Mouse (Mus musculus) cerebellum, postnatal 4 days (tissue): ENCODE measurements around the gene Klhdc3.

Experiments
- DNase-seq, 2 experiments: peaks; one replicate each; pipeline ENCODE4 v3.0.0; 2022; ENCODE audit warnings: low spot score in 2 of 2, mixed read lengths in 1 of 2

Klhdc3 gene

GRCm38 (mm10) chr17:46680760-46681373, at the start of gene Klhdc3:
Gene Klhdc3, minus strand, starts transcription at chr17:46680914.
- peak; percentile 97 for DNase-seq

GRCm38 (mm10) chr17:46728904-46729318, 48.2 kb upstream of the Klhdc3 start, which contains the start of gene Gnmt:
Gene Gnmt, minus strand, starts transcription at chr17:46729168.
- peak in 1 of 2 experiments; percentile 41 for DNase-seq

- DNase-seq: no peak
Observed at GRCm38 (mm10) chr17:46728496-46728895, 47.8 kb upstream of the Klhdc3 start.

GRCm38 (mm10) chr17:46728021-46728420, 47.3 kb upstream of the Klhdc3 start:
- no peak for DNase-seq

DNA sequence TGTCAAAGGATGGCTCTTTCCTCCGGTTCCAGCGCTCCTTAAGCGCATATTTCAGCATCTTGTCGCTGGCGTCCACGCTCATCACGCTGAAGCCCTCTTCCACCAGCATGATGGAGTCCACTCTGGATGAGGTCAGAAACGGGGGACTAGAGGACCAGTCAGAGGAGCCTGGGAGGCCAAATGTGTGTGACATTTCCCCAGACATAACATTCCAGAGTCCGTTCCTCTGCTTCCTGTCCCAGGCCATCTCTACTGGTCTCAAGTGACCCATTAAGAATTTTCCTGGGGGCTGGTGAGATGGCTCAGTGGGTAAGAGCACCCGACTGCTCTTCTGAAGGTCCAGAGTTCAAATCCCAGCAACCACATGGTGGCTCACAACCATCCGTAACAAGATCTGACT, 46.6 kb upstream of the Klhdc3 start:
- no peak for DNase-seq

DNA sequence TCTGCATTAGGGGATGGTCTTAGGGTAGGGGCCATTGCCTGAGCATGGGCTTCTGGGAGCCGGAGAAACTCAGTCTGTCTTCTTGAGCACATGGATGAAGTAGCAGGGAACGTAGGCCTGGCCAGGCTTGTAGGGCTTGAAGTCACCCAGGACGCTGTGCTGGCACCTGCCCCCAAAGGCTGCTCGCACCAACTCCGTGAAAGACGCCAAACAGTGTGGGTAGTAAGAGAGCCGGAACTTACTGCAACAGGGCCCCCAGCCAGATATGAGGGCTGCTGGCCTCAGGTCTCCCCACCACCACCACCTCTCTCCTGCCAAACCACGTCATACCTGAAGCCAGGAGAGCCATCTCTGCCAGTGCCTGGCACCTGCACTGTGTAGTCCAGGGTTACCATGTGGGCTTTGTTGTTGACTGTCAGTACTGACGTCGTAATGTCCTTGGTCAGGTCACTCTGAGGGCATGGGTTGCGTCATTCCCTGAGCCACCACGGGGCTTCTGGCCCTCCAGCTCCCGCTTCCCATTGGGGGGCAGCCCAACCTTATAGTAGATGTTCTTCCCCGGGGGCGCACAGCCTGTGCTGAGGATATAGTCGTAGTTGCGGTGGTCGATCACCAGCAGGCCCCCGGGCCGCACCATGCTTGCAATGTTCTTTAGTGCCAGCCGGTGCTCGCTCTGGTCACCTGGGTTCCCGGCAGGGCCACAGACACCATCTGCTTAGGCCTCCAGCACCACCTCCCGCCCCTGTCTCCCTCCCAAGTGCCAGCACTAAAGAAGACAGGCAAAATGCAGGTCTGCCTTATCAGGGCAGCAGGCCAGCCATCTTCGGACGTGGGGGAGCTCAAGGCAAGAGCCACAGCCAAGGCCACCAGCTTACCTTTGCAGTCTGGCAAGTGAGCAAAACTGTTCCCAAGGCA, 45.3 kb upstream of the Klhdc3 start:
- no peak for DNase-seq

DNA sequence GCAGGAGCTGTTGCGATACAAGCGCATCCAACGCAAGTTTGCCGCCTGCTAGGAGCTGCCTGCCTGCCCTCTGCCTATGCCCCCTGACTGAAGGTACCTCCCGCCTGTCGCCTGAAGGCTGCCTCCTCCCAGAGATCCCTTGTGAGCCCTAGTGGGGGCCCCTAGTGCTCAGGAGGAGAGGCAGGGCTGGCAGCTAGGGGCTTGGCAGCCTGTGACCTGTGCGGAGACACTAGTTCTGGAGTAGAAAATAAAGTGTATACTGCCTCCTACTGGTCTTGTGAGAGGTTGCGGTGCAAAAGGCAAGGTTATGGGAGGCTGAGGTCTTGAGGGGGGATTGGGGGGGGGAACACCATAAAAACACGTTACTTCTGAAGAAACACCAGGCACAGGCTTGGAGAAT, 44.6 kb upstream of the Klhdc3 start:
- DNase-seq: no peak

DNA sequence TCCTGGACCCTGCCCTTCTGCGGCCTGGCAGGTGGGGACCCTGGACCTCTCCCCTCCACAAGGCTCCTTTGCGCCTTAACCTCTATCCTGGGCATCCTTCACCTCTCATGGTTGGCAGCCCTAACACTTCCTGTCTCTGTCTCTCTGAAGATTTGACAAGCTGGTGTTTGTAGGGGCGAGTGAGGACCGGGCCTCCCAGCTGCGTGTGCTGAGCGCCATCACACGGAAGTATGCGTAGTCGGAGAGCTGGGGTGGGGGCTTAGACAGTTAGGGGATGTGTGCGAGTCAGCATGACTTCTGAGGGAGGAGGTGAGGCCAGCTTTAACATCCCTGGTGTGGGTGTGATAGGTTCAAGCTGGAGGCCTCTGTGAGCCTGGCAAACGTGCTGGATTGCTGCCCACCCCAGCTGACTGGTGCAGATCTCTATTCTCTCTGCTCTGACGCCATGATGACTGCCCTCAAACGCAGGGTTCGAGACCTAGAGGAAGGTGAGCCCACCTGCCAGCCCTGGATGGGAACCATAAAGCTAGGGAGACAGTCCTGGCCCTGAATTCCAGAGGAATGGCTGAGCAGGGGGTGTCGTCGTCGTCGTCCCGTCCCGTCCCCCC, 43.9 kb upstream of the Klhdc3 start:
- no peak for DNase-seq

- DNase-seq: no peak
Observed at GRCm38 (mm10) chr17:46721077-46721476, 40.4 kb upstream of the Klhdc3 start.

GRCm38 (mm10) chr17:46714756-46715481, 34.2 kb upstream of the Klhdc3 start:
- DNase-seq: no peak

DNA sequence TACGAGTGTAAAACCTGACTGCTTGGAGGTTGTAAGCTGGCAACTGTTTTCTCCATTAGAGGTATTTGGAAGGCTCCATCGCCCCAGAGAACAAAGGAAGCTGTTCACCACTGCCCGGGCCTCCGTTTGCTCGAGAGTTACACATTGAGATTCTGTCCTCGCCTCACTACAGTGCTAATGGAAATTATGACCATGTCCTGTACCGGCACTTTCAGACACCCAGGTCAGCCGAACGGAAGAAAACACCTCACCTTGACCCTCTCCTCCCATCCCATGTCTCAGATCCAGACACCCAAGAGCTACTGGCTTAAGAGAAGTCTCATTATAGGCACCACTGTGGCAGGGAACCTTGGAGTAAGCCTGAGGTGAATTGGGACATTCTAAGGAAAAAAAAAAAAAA, 33.1 kb upstream of the Klhdc3 start:
- no peak for DNase-seq

DNA sequence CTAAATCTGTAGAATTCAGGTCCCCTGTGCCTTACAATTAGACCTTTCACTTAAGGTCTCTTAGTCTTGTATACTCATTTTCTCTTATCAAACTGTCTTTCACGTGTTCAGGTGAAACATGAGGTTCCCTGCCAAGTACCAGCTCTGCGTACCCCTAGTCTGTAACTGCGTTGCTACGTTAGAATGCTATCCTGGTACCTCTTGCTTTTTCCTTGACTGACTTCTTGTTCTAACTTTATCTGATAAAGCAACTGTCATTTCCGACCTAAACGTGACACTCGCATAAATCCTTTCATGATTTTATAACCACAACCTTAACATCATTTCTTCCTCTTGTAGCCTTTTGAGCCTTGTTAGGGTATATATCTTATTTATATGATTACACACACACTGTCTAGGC, 31.7 kb upstream of the Klhdc3 start:
- no peak for DNase-seq

GRCm38 (mm10) chr17:46711612-46712271, 31.0 kb upstream of the Klhdc3 start:
- DNase-seq: peak in 1 of 2 experiments; percentile 45

GRCm38 (mm10) chr17:46710959-46711597, 30.4 kb upstream of the Klhdc3 start, which contains the start of gene Pex6:
Gene Pex6, plus strand, starts transcription at chr17:46711463.
- peak; percentile 83 to 90 for DNase-seq

GRCm38 (mm10) chr17:46706375-46707089, 25.8 kb upstream of the Klhdc3 start:
- DNase-seq: no peak

- DNase-seq: peak; percentile 79 to 92
Observed at GRCm38 (mm10) chr17:46704887-46705835, 24.4 kb upstream of the Klhdc3 start, which contains the start of gene Ppp2r5d. Gene Ppp2r5d, minus strand, starts transcription at chr17:46705111.

- no peak for DNase-seq
Observed at GRCm38 (mm10) chr17:46703971-46704886, 23.5 kb upstream of the Klhdc3 start.

DNA sequence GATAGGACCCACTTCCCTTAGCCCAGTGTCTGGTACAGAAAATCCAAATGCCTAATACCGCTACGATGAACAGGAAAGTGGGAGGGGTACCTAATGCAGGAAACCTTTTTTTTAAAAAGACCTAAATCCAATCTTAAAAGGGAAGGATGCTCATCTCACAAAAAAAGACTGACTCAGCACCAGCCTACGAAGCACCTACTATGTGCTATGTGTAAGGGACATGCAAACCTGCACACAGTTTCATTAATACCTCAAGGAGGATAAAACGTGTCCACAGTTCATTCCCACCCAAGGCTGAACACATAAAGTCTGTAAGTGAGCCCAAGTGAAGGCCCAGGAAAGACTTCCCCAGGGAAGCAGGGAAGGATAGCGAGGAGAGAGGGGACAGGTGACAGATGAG, 21.8 kb upstream of the Klhdc3 start:
- no peak for DNase-seq
